In genomic region chr10:94913336-94913739, GRCm38 (mm10) we compare ENCODE assay signal across 14 mouse cellular contexts. TPM values are rescaled to one million over a fixed set of nuclear protein-coding genes. Genes with fewer than 3 reads are reported as not detected.
DNase-seq lines count a peak whose midpoint lies in the region; ATAC-seq and TF ChIP-seq lines count a peak whose summit lies in the region.
"Had no signal": no experiment of that assay in that cellular context is flagged by ENCODE, and none has a peak within 500 bp of the region (broad histone marks: within the 10 kb centered on the region; RNA-seq: fewer than 3 reads in every experiment).

No protein-coding gene starts in this region.

- H3K9me3 ChIP-seq in heart, embryonic 13.5 days: no peaks in the 10 kb centered on the region
- no peaks in the 10 kb centered on the region for H3K9me3 ChIP-seq in liver, embryonic 16.5 days (replicated peaks; ENCODE audit: control insufficient read depth, low read length)
- H3K9me3 ChIP-seq: heart, embryonic 15.5 days; hindbrain, embryonic 15.5 days; neural tube, embryonic 12.5 days had no signal

- no peak for TF ChIP-seq POLR2A in spleen, adult 2 months (IDR thresholded peaks at IDR 0.05; ENCODE audit: low read depth, low read length)

- H3K27ac ChIP-seq in heart, embryonic 13.5 days (replicated peaks): 0 out of 2 replicates have a peak overlapping the region, but pooled peaks have one; percentile 15
- peak overlapping the region; percentile 38; the same call in 1 of the 2 replicates for H3K27ac ChIP-seq in spleen, adult 2 months (ENCODE audit: insufficient read depth, low read length)
- peak overlapping the region; percentile 91 for H3K27ac ChIP-seq in liver, embryonic 16.5 days (ENCODE audit: low read length)
- H3K27ac ChIP-seq: heart, embryonic 15.5 days; hindbrain, embryonic 15.5 days; neural tube, embryonic 12.5 days had no signal

- no peak for TF ChIP-seq CTCF in spleen, adult 2 months (IDR thresholded peaks at IDR 0.05; ENCODE audit: extremely low read depth, insufficient read depth, insufficient read length, insufficient replicate concordance)

- H3K4me3 ChIP-seq in heart, embryonic 13.5 days: no peak overlapping the region
- no peak overlapping the region for H3K4me3 ChIP-seq in spleen, adult 2 months (ENCODE audit: extremely low read depth, insufficient read depth, insufficient read length)
- H3K4me3 ChIP-seq in liver, embryonic 16.5 days (ENCODE audit: low read depth, low read length): no peak overlapping the region
- H3K4me3 ChIP-seq: heart, embryonic 15.5 days; hindbrain, embryonic 15.5 days; neural tube, embryonic 12.5 days had no signal

- ATAC-seq in heart, embryonic 13.5 days (ENCODE audit: extremely low read depth, insufficient number of reproducible peaks, low FRiP score, low TSS enrichment): no peak
- peak; percentile 20 for ATAC-seq in liver, embryonic 16.5 days (ENCODE audit: low read depth)

- H3K4me2 ChIP-seq in heart, embryonic 13.5 days: no peak overlapping the region
- peak overlapping the region; percentile 49; the same call in 1 of the 2 replicates for H3K4me2 ChIP-seq in liver, embryonic 16.5 days (ENCODE audit: low read depth, low read length)
- H3K4me2 ChIP-seq: heart, embryonic 15.5 days; hindbrain, embryonic 15.5 days; neural tube, embryonic 12.5 days had no signal

- H3K9ac ChIP-seq in heart, embryonic 13.5 days: no peak overlapping the region
- peak overlapping the region; percentile 12; the same call in 1 of the 2 replicates for H3K9ac ChIP-seq in liver, embryonic 16.5 days (ENCODE audit: low read depth, low read length)
- H3K9ac ChIP-seq: heart, embryonic 15.5 days; hindbrain, embryonic 15.5 days; neural tube, embryonic 12.5 days had no signal

- no peaks in the 10 kb centered on the region for H3K36me3 ChIP-seq in heart, embryonic 13.5 days
- H3K36me3 ChIP-seq in spleen, adult 2 months (ENCODE audit: control insufficient read depth, insufficient read depth, low read length): no peaks in the 10 kb centered on the region
- H3K36me3 ChIP-seq in liver, embryonic 16.5 days (ENCODE audit: control insufficient read depth, insufficient read depth): no peaks in the 10 kb centered on the region
- H3K36me3 ChIP-seq: heart, embryonic 15.5 days; hindbrain, embryonic 15.5 days; neural tube, embryonic 12.5 days had no signal

- peaks cover 9% of the 10 kb centered on the region for H3K4me1 ChIP-seq in heart, embryonic 13.5 days
- H3K4me1 ChIP-seq in spleen, adult 2 months (ENCODE audit: control insufficient read depth, insufficient read depth, insufficient read length): peaks cover 6% of the 10 kb centered on the region; the same call in 1 of the 2 replicates
- H3K4me1 ChIP-seq in liver, embryonic 16.5 days (ENCODE audit: control insufficient read depth, low read depth, low read length): peaks cover 60% of the 10 kb centered on the region

- WGBS in heart, embryonic 13.5 days: 55% methylated on average over 5 of the region's 5 CpGs
- 30% methylated on average over 5 of the region's 5 CpGs for WGBS in spleen, adult 2 months
- WGBS in liver, embryonic 16.5 days (ENCODE audit: insufficient replicate concordance): 33% methylated on average over 5 of the region's 5 CpGs

- intact Hi-C loops in heart, postnatal 25 days (cut with DNase I): no loop called here
- intact Hi-C loops in left cerebral cortex, postnatal 36 days (cut with DNase I): no loop called here

- no peaks in the 10 kb centered on the region for H3K27me3 ChIP-seq in heart, embryonic 13.5 days (replicated peaks)
- H3K27me3 ChIP-seq in spleen, adult 2 months (ENCODE audit: control insufficient read depth, insufficient read depth, low read length): no peaks in the 10 kb centered on the region
- H3K27me3 ChIP-seq in liver, embryonic 16.5 days (ENCODE audit: control insufficient read depth, insufficient read depth, low read depth, low read length): no peaks in the 10 kb centered on the region
- H3K27me3 ChIP-seq: heart, embryonic 15.5 days; hindbrain, embryonic 15.5 days; neural tube, embryonic 12.5 days had no signal

- no peak for DNase-seq in heart, postnatal 25 days (ENCODE audit: low spot score)
- DNase-seq in spleen, adult 2 months (ENCODE audit: low read depth in 1 of 2, low spot score in 2 of 2): no peak
- DNase-seq in spleen, postnatal 36 days (ENCODE audit: low spot score in 2 of 2): no peak
- no peak for DNase-seq in testis, postnatal 14 days (ENCODE audit: low spot score)
- no peak for DNase-seq in left cerebral cortex, postnatal 36 days (ENCODE audit: low spot score in 2 of 2)
- DNase-seq in kidney, adult 9 months: no peak
- DNase-seq: adrenal gland, postnatal 25 days; kidney, adult 18-20 months; thymus, postnatal 4 days had no signal

RNA-seq across cellular contexts. Expression of gene Plxnc1, which starts 31.3 kb away (rescaled TPM):
- 3.1 and 3.3 TPM in 2 replicates for polyA plus RNA-seq in heart, embryonic 13.5 days (2015; fragmentation: Nextera tagmentation; extraction: Ambion mirVana)
- 1 to 10 TPM; 2.0 to 2.6 TPM for total RNA-seq in heart, postnatal 25 days (2021)
- 15.8 and 18.6 TPM in 2 replicates for polyA plus RNA-seq in spleen, adult 2 months (2012; rRNA removed)
- polyA plus RNA-seq in liver, embryonic 16.5 days (2015; fragmentation: Nextera tagmentation; extraction: Ambion mirVana): 1.5 TPM in 2 replicates
- 10 to 100 TPM; 37.2 to 47.8 TPM for total RNA-seq in left cerebral cortex, postnatal 36 days (2021)

Comparison
In these comparisons a context has a peak if more than half of its experiments do, and no peak if none do; other contexts are left out.
1. H3K27ac ChIP-seq: peak in every context shown above with its lines; median percentile 91 in liver, embryonic 16.5 days; 38 in spleen, adult 2 months; 15 in heart, embryonic 13.5 days.